Mouse (Mus musculus) adrenal gland, adult 2 months (tissue): ENCODE measurements around the gene Lrrc8d. TPM values are rescaled to one million over a fixed set of nuclear protein-coding genes. Genes with fewer than 3 reads are reported as not detected.

Experiments
- DNase-seq: peaks from one replicate; pipeline ENCODE4 v3.0.0; 2021
- polyA plus RNA-seq: library from polyadenylated mRNA; depleted of rRNA; stranded (reverse); fragments of >200 nt; gene quantifications from 2 replicates; pipeline ENCODE4 v1.2.3, GENCODE M21; 2012
- total RNA-seq, 2 experiments: library from RNA; stranded (reverse); gene quantifications; 2 replicates each; pipeline ENCODE4 v1.2.3; 2021

The Lrrc8d gene
- total and polyA plus RNA-seq, 3 experiments, result 31.8 to 127 (median 105) TPM

GRCm38 (mm10) chr5:105715531-105716124 is 15.9 kb downstream of the Lrrc8d start:
- DNase-seq, result peak; percentile 68

DNA sequence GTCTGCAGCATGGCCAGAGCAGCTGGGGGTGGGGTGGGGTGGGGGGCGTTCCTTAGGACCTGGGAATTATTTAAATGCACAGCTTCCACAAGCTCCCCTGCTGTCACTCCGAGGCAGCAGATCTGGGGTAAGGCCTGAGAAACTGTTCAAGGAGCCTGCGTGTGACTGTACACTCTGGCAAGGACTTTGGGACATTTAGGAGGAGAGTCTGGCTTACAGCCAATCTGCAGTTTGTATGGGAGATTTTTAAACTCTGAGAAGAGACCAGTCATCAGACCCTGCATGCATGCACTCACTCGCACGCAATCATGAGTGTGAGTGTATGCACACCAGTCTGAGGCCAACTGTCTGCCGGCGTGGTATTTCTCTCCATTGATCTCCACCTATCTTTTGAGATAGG is 17.5 kb downstream of the Lrrc8d start:
- peak; percentile 77 for DNase-seq

GRCm38 (mm10) chr5:105718138-105718670 is 18.4 kb downstream of the Lrrc8d start:
- no peak for DNase-seq

GRCm38 (mm10) chr5:105721267-105721666 is 21.5 kb downstream of the Lrrc8d start:
- DNase-seq, result no peak

GRCm38 (mm10) chr5:105722807-105723206 is 23.0 kb downstream of the Lrrc8d start:
- DNase-seq, result peak; percentile 69

GRCm38 (mm10) chr5:105730193-105730831 is 30.5 kb downstream of the Lrrc8d start:
- DNase-seq, result peak; percentile 58

DNA sequence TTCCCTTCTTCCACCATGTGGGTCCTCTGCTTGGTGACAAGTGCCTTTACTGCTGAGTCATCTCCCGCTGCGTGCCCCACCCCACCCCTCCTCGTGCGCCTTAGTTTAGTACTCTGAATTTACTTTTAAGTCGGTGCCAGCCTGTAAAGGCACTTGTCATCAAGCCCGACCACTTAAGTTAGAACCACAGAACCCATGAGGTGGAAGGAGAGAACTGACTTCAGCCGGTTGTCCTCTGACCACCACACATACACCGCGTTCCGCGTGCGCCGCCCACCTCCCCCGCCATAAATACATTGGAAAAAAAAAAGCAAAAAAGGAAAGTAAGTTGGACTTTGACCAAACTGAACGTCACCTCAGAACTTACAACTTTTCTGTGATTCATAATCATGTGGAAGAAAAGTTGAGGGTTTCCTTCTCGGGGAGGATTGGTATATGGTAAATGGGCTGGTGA is 31.4 kb downstream of the Lrrc8d start:
- DNase-seq, result peak; percentile 74

- DNase-seq, result peak; percentile 87
These were observed 32.1 kb downstream of the Lrrc8d start for GRCm38 (mm10) chr5:105731627-105732432.

- peak; percentile 58 for DNase-seq
These were observed 32.7 kb downstream of the Lrrc8d start for GRCm38 (mm10) chr5:105732433-105732891.

GRCm38 (mm10) chr5:105733226-105733625 is 33.5 kb downstream of the Lrrc8d start:
- no peak for DNase-seq

GRCm38 (mm10) chr5:105736365-105736764 is 36.6 kb downstream of the Lrrc8d start:
- peak; percentile 66 for DNase-seq

GRCm38 (mm10) chr5:105737145-105737544 is 37.4 kb downstream of the Lrrc8d start:
- DNase-seq, result no peak

DNA sequence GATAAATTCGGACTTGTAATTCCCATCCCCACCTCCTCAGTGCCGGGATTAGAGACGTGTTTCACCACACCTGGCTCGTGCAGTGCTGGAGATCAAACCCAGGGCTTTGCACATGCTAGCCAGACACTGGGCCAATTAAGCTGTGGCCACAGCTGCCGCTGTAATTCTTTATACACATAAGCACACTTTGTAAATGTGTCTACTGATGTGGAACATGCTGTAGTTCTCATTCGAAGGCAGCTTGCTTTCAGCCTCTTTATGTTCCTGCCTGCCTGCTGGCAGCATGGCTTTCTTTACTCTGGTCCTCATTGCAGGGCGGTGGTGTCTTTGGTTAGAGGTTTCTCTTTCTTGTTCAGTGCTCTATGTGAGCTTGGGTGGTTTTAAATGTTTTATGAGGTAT is 40.7 kb downstream of the Lrrc8d start:
- no peak for DNase-seq

DNA sequence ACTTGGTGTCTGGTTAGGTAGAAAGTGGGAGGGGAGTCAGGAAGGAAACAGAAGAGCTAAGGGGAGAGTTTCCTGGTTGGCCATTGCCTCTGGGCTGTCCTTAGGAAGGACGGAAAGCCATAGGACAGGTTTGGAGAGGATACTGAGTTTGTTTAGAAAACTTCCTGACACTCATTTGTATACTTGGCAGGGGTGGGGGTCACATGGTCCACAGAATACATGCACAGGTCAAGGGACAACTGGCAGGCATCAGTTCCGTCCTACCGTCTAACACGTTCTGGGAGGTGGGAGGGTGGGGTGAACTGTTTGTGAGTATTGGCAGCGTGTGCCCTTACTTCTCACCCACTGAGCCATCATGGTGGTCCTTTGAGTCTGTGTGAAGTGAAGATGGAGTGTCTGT is 42.9 kb downstream of the Lrrc8d start:
- no peak for DNase-seq

GRCm38 (mm10) chr5:105745324-105745723 is 45.6 kb downstream of the Lrrc8d start:
- DNase-seq, result no peak

DNA sequence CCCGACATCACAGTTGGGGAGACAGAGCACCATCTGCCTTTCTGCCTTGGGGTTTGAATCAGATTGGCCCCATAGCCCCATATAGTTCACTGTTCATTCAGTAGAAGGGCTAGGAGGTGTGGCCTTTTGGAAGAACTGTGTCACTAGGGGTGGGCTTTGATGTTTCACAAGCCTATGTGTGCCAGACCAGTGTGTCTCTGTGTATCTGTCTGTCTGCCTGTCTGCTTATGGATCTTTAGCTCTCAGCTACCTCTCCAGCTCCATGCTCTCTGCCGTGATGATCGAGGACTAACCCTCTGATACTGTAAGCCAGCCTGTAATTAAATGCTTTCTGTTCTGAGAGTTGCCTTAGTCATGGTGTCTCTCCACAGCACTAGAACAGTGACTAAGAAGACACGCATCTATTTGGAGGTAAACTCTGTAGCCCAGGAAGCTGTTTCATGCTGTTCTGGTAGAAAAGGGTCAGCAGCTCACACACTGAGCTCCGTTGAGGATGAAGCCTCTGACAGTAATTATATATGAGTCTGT is 46.2 kb downstream of the Lrrc8d start:
- no peak for DNase-seq

- no peak for DNase-seq
These were observed 55.0 kb downstream of the Lrrc8d start for GRCm38 (mm10) chr5:105754803-105755202.

- DNase-seq, result no peak
These were observed 55.7 kb downstream of the Lrrc8d start for GRCm38 (mm10) chr5:105755491-105755890.

DNA sequence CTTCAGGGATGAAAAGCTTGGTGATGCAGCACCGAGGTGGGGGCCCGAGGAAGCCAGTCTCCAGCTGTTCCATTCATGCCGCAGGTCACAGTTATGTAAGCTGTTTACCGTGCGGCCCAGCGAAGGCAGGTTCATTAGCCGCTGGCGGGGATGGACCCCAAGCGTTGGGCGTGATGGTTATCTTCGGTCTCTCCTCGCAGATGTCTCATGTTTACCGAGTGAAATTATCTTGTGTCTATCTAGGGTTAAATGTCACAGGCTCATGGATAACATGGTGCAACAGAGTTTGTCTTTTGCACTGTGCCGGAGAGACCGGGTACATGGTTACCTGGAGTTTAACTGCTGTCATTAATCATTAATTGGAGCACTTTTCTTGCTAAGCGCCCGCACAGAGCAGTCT is 58.2 kb downstream of the Lrrc8d start:
- DNase-seq, result no peak

DNA sequence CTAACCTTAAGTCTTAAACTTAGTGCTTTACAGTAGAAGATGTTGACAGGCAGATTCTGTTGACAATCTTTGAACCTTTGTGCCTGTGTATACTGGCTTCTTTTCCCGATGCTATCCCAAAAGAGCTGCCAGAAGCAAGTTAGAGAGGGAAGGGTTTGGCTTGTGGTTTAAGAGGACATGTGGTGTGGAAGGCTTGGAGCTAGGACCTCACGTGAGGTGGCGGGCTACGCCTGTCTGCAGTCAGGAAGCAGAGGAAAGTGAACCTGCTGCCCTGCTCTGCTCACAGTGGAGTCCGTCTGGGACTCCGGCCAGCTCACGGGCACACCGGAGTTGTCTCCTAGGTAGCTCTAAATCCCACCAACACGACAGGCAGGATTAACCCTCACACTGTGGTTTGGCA is 59.1 kb downstream of the Lrrc8d start:
- DNase-seq, result no peak

DNA sequence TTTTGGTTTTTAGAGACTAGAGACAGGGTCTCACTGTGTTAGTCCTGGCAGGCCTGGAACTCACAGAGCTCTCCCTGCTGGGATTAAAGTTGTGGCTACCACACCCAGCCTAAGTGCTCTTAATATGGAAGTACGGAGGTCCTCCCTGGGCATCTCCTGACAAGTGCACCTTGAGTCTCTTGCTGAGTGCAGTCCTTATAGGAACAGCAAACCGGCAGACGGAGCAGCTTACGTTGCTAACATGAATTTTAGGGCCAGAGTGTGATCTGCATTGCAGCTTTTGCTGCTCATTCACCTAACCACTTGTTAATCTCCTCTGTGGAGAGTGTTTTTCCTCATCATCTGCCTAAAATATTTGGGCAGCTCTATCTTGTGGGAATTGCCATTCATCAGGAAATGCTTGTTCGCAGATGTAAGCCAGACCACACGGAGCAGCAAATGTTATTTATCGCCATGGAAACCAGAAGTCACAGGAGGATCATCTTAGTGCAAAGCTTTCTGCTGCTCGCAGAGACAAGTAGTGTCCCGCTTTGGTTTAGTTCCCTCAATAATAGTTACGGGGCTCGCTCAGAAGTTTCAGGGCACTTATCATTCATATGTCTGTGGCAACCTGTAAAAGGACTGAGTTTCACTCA is 62.2 kb downstream of the Lrrc8d start:
- no peak for DNase-seq

DNA sequence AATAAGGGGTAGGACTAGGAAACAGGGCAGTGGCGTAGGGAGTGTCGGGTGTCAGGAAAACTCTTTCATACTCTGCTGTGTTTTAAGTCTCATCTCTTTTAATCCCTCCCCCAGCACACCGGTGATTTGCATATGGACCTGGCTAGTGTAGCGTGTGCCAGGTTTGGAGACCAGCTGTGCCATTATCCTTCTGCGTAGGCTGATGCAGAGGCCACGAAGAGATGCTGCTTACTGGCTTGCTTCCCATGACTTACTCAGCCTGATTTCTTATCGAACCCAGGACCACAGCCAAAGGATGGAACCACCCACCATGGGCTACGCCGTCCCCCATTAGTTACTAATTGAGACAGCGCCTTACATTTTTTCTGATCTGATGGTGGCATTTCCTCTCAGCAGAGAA is 64.6 kb downstream of the Lrrc8d start:
- DNase-seq, result no peak
